Mouse (Mus musculus): Measurements from ENCODE around the gene Mxd3. TPM values are rescaled to one million over a fixed set of nuclear protein-coding genes. Genes with fewer than 3 reads are reported as not detected.

Mxd3 gene
- total RNA-seq (2014; fragmentation: Nextera tagmentation): 1.3 and 2.0 TPM in 2 replicates
- total RNA-seq (2017): 3.8 and 4.7 TPM in 2 replicates

- ATAC-seq (replicated peaks; ENCODE audit: poor library complexity, severe bottlenecking): peak; percentile 55
Measured at GRCm38 (mm10) chr13:55329683-55330566, at the start of gene Mxd3. Mxd3 (minus strand) TSS chr13:55329823.

DNA sequence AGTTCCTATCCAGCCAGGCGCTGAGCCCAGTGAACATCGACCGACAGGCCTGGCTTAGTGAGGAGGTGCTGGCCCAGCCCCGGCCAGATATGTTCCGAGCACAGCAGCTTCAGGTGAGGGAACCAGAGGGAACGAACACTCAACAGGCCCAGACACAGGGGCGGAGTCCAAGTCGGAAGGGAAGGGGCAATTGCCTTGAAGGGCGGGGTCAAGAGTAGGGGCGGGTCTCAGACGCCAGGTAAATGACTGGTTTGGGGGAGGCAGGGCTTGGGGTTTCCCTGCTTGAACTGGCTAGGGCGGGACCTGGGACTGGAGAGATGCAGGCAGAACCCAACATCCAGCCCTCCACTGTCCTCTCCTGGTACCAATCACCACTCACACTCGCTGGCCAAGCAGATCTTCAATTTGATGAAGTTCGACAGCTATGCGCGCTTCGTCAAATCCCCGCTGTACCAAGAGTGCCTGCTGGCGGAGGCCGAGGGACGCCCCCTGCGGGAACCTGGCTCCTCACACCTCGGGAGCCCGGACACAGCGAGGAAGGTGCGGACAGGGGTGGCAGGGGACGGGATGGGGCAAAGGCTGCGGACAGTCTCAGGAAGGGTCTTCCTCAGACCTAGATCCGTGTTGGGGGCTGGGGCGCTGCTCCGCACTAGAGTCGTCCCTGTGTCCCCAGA is 49.4 kb upstream of the Mxd3 start:
- no peak for ATAC-seq (replicated peaks; ENCODE audit: poor library complexity, severe bottlenecking)

DNA sequence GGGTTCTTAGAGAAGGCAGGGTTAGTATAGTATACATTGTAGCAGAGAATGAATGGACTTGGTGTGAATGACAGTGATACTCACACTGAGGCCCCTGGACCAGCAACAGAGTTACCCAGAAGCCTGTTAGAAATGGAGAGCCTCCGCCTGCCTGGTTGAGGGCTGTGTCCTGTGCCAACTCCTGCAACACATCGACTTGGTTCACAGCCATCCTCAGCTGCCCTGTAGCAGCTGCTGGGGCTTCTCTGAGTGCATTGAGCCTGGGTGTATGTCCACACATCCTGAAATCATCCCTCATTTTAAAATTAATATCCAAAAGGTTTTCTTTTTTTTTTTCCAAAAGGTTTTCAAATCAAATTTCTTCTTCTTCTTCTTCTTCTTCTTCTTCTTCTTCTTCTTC is 46.3 kb upstream of the Mxd3 start:
- ATAC-seq (replicated peaks; ENCODE audit: poor library complexity, severe bottlenecking): no peak

- no peak for ATAC-seq (replicated peaks; ENCODE audit: poor library complexity, severe bottlenecking)
Measured at GRCm38 (mm10) chr13:55374206-55374924, 44.7 kb upstream of the Mxd3 start.

- ATAC-seq (replicated peaks; ENCODE audit: poor library complexity, severe bottlenecking): no peak
Measured at GRCm38 (mm10) chr13:55371740-55372139, 42.1 kb upstream of the Mxd3 start.

DNA sequence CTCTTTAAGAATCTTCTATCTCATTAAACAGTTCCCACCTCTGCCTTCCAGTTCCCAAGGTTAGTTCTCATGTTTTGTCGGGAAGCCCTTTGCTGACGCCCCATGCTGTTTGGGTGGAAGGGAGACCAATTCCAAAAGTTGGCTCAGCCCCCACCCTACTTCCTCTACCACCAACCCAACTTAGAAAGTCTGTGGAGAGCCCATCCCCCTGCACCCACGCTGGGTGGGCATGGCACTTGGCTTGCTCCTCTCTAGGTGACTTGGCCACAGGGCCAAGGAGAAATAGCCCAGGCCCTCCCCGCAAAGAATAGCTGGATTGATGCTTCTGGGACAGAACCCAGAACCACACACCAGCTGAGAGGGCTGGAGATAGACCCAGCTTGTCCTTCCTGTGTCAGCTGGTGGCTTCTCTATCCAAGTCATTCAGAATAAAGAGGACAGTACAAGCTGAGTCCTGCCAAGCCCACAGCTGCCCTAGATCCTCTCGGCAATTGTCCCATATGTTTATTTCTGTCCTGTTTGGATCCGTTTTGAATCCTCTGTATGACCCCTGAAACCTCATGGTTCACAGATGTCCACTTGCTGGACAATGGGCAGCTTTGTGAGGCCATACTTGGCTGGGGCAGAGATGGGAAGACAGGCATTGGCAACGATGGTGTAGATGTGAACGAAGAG is 41.5 kb upstream of the Mxd3 start:
- ATAC-seq (replicated peaks; ENCODE audit: poor library complexity, severe bottlenecking): no peak

GRCm38 (mm10) chr13:55370234-55370633 is 40.6 kb upstream of the Mxd3 start:
- 0 out of 2 replicates have a peak, but pooled peaks have one; percentile 0 for ATAC-seq (replicated peaks; ENCODE audit: poor library complexity, severe bottlenecking)

GRCm38 (mm10) chr13:55369531-55370114 is 40.0 kb upstream of the Mxd3 start, which contains the start of gene Rgs14:
Rgs14 (plus strand) TSS chr13:55369732.
- peak; percentile 88 for ATAC-seq (replicated peaks; ENCODE audit: poor library complexity, severe bottlenecking)

DNA sequence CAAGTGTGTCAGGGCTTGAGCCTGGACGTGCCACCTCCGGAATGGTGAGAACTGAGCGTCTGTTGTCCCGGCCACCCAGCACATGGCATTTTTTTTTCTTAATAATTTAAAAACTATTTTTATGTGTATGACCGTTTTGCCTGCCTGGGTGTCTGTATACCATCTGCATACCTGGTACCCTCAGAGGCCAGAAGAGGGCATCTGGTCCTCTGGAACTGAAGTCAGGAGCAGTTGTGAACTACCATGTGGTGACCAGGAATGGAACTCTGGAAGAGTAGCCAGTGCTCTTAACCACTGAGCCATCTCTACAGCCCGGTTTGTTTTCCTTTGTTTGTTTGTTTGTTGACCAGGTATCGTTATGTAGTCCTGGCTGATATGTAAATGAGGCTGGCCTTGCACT is 38.8 kb upstream of the Mxd3 start:
- ATAC-seq (replicated peaks; ENCODE audit: poor library complexity, severe bottlenecking): no peak

DNA sequence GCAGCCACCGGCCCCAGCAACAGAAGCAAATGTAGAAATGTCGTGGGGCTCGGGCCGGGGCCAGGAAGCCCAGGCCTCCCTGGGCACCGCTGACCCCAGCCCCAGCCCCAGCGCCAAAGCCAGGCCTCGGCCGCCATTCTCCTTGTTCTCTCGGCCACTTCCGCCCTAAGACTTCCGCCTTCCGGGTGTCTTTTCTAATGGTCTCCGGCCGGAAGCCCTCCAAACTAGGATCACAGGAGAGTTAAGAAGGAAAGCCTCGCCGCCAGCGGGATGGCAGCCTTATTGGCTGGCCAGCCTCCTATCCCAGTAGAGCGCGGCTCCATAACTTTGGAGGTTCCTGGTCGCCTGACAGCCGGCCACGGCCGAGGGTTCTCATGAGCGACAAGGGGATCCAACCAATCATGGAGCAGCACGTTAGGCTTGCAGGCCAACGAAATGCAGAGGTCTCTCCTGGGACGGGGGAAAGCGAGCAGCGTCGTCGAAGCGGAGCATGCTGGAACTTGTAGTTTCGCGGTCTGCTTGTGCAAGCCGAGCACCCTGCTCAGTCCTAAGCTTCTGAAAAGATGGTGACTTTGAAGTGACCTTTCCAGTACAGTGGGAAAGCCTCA is 32.9 kb upstream of the Mxd3 start, which contains the start of gene Lman2:
Gene Lman2, minus strand, starts transcription at position 331 of the 608 bp plus-strand sequence.
- peak; percentile 90 for ATAC-seq (replicated peaks; ENCODE audit: poor library complexity, severe bottlenecking)

DNA sequence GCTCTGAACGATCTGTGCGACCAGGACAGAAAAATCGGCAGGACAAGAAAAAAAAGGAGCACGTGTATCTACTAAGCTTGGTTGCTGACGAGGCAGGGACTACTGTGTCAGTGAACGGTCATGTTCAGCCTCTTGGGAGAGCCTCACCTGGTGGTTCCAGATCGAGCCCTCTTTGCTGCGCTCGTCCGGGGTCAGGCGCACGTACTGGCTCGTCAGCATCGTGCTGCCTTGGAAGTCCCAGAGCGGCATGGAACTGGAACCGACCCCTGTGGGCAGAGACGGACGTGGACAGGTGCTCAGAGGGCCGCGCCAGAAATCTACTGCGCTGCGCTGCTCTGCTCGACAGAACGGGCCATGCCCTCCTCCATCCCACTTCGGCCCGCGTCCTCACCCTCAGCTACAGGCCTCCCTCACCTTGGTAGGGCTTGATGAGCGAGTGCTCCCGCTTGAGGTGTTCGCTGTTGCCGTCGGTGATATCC is 32.4 kb upstream of the Mxd3 start:
- ATAC-seq (replicated peaks; ENCODE audit: poor library complexity, severe bottlenecking): peak; percentile 10; the same call in 1 of the 2 replicates

- peak; percentile 33 for ATAC-seq (replicated peaks; ENCODE audit: poor library complexity, severe bottlenecking)
Measured at GRCm38 (mm10) chr13:55361145-55361544, 31.5 kb upstream of the Mxd3 start.

GRCm38 (mm10) chr13:55346745-55347144 is 17.1 kb upstream of the Mxd3 start:
- ATAC-seq (replicated peaks; ENCODE audit: poor library complexity, severe bottlenecking): no peak

DNA sequence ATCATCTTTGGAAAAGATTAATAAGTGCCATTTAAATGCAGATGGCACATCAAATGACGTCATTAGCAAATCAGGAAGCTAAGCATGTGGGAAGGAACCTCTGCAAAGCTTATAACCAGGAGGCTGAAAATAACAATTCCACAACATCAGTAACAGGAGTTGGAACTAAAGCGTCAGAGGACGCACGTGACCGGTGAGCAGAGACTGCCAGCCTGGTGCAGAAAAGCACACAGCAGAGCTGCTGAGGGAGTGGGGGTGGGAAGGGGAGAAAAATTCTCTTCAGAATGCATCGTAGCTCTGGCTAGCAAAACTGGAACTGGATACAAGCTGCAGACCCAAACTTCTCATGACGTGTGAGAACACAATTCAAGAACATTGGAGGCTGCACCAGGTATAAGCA is 14.7 kb upstream of the Mxd3 start:
- no peak for ATAC-seq (replicated peaks; ENCODE audit: poor library complexity, severe bottlenecking)

GRCm38 (mm10) chr13:55342469-55342868 is 12.8 kb upstream of the Mxd3 start:
- no peak for ATAC-seq (replicated peaks; ENCODE audit: poor library complexity, severe bottlenecking)

- ATAC-seq (replicated peaks; ENCODE audit: poor library complexity, severe bottlenecking): no peak
Measured at GRCm38 (mm10) chr13:55339259-55339658, 9.6 kb upstream of the Mxd3 start.

DNA sequence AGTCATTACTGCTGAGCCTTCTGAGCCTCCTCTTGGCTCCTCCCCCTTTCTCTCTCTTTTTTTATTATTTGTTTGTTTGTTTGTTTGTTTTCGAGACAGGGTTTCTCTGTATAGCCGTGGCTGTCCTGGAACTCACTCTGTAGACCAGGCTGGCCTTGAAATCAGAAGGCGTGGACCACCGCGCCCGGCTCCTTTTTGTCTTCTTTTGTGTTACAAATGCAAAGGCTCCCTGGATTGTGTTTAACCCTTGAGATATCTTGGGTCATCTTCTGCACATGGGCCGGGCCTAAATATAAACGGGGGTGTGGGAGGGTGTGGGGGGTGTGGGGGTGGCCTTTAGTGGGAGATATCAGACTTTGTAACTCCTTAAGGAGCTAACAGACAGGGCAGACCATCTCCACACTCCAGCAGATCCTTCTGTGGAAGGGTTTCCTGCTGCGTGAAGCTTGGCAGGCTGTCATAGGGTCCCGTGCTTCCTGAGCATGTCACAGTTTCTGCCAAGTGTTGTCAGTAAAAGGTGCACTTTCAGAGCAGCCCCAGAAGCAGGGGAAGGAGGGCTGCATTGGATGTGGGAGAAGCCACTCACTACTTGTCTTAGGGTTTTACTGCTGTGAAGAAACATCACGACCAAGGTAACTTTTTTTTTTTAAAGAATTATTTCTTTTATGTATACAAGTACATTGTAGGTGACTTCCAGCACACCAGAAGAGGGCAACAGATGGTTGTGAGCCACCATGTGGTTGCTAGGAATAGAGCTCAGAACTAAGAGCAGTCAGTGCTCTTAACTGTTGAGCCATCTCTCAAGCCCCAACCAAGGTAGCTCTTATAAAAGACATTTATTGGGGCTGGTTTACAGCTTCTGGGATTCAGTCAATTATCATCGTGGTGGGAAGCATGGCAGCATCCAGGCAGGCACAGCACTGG is 8.8 kb upstream of the Mxd3 start:
- ATAC-seq (replicated peaks; ENCODE audit: poor library complexity, severe bottlenecking): no peak

DNA sequence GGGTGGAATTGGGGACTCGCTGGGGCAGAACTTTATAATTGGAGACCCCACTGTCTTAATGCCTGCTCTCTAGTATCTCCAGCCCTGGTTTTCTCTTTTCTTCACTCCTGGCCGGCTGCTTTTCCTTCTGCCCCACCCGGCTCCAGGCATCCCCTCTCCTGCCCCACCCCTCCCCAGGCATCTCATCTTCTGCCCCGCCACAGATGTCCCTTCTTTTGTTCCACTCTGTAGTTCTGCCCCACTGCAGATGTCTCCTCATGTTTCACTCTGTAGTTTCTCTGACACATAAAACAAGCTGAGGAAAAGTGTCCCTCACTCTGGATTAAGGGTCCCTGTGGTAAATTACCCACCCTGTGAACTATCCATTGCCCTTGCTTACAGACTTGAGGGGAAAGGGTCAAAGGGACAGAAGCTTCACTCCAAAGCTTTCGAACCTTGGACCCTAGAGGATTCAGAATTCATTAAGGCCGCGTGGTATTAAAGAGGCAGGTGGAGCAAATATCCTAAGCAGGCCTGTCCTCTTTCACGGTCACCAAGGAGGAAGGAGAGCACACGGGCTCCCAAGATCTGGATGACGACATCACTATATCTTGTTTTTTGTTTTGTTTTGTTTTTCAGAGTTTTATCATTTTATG is 7.8 kb upstream of the Mxd3 start:
- ATAC-seq (replicated peaks; ENCODE audit: poor library complexity, severe bottlenecking): no peak
